Mouse (Mus musculus) left cerebral cortex, postnatal 14 days (tissue): ENCODE data around the gene Dtl. TPM values are rescaled to one million over a fixed set of nuclear protein-coding genes. Genes with fewer than 3 reads are reported as not detected.

Experiments
- DNase-seq, 2 experiments: peaks; one replicate each; pipeline ENCODE4 v3.0.0; 2021 to 2022; ENCODE audit warnings: low spot score in 2 of 2, mixed read lengths in 1 of 2
- intact Hi-C: fragments of 180-260 bp; cut with DNase I; formaldehyde crosslinking; loops from one replicate; pipeline ENCODE4 v1.15.1; 2025
- total RNA-seq, 2 experiments: library from RNA; stranded (reverse); gene quantifications; 2 replicates each; pipeline ENCODE4 v1.2.3; 2021

Gene Dtl
- total RNA-seq, 2 experiments from 2014 or later, result 5.9 to 6.2 TPM

- intact Hi-C loops, result no loop called here
- DNase-seq, result no peak
These were observed 80.3 kb downstream of the Dtl start for GRCm38 (mm10) chr1:191495051-191495467.

- DNase-seq, result no peak
- intact Hi-C loops, result no loop called here
These were observed 81.1 kb downstream of the Dtl start for GRCm38 (mm10) chr1:191494303-191494655.

- intact Hi-C loops, result no loop called here
- DNase-seq, result no peak
These were observed 81.7 kb downstream of the Dtl start for GRCm38 (mm10) chr1:191493476-191494302.

- intact Hi-C loops, result no loop called here
- no peak for DNase-seq
These were observed 84.9 kb downstream of the Dtl start for GRCm38 (mm10) chr1:191490446-191490845.

Other genes starting within 250 kb of the Dtl start
- gene Tmem206, start 249.6 kb downstream of the Dtl start, total RNA-seq, result 1 to 10 TPM; 8.6 to 9.2 TPM
- gene Ppp2r5a, start 172.3 kb downstream of the Dtl start, total RNA-seq, result 10 to 100 TPM; 80.3 to 80.7 TPM
- 10 to 100 TPM; 33.5 to 34.9 TPM for gene Ints7, start 92 bp upstream of the Dtl start, total RNA-seq
- gene Lpgat1, start 142.3 kb upstream of the Dtl start, total RNA-seq, result 100 to 1,000 TPM; 141 to 153 TPM
- 1 to 10 TPM; 1.6 to 1.8 TPM for gene Nek2, start 245.9 kb upstream of the Dtl start, total RNA-seq